Mouse (Mus musculus): ENCODE data around the gene Spred3.

GRCm38 (mm10) chr7:29202577-29202976, 32.4 kb upstream of the Spred3 start:
- TF ChIP-seq CTCF (IDR thresholded peaks at IDR 0.05; ENCODE audit: borderline replicate concordance, extremely low read depth, insufficient read depth, insufficient read length) (no peak), POLR2A (IDR thresholded peaks at IDR 0.05; ENCODE audit: borderline replicate concordance, extremely low read depth, insufficient read depth, insufficient read length, poor library complexity, severe bottlenecking) (no peak)

Measured in brain, embryonic 14.5 days (tissue).